Mouse (Mus musculus) midbrain, embryonic 15.5 days (tissue): ENCODE data around the gene Mrps7. TPM values are rescaled to one million over a fixed set of nuclear protein-coding genes. Genes with fewer than 3 reads are reported as not detected.

Source experiments
- ATAC-seq: fragments of 200-750 bp; cut with Nextera tagmentation; replicated peaks from 2 replicates; pipeline ENCODE4 v1.8.0; 2017; ENCODE audit warnings: moderate TSS enrichment
- H3K27ac ChIP-seq: fragments of 300-500 bp; sonication (generic); 2 replicates; pipeline ENCODE4 v1.5.1; 2015; ENCODE audit warnings: mild to moderate bottlenecking, inconsistent platforms
- H3K27me3 ChIP-seq: fragments of 300-500 bp; sonication (generic); replicated peaks from 2 replicates; pipeline ENCODE4 v1.6.1; 2015; ENCODE audit warnings: inconsistent platforms
- H3K36me3 ChIP-seq: fragments of 300-500 bp; sonication (generic); replicated peaks from 2 replicates; pipeline ENCODE4 v1.6.1; 2015; ENCODE audit warnings: inconsistent platforms
- H3K4me1 ChIP-seq: fragments of 300-500 bp; sonication (generic); 2 replicates; pipeline ENCODE4 v1.6.1; 2015; ENCODE audit warnings: inconsistent platforms
- H3K4me2 ChIP-seq: fragments of 300-500 bp; sonication (generic); 2 replicates; pipeline ENCODE4 v1.6.1; 2015; ENCODE audit warnings: inconsistent platforms, mild to moderate bottlenecking, moderate library complexity
- H3K4me3 ChIP-seq: fragments of 300-500 bp; sonication (generic); 2 replicates; pipeline ENCODE4 v1.5.1; 2015; ENCODE audit warnings: mild to moderate bottlenecking, inconsistent platforms
- H3K9ac ChIP-seq: fragments of 300-500 bp; sonication (generic); 2 replicates; pipeline ENCODE4 v1.6.1; 2015; ENCODE audit warnings: mild to moderate bottlenecking, inconsistent platforms
- H3K9me3 ChIP-seq: fragments of 300-500 bp; sonication (generic); 2 replicates; pipeline ENCODE4 v1.6.1; 2016; ENCODE audit warnings: inconsistent platforms
- WGBS: fragments of 180-500 bp; shearing (Covaris S2); methylation state at CpG from one replicate; pipeline ENCODE4 v1.1.7; 2015; ENCODE audit warnings: mixed read lengths; 5-methylcytosine and 5-hydroxymethylcytosine counted together
- polyA plus RNA-seq: library from polyadenylated mRNA; unstranded; fragments of >200 nt; fragmentation: Nextera tagmentation; extraction: Ambion mirVana; gene quantifications from 2 replicates; pipeline ENCODE4 v1.2.1, GENCODE M21; 2015

Mrps7 gene
- polyA plus RNA-seq, 1 experiment from 2014 or later: 70.0 TPM

DNA sequence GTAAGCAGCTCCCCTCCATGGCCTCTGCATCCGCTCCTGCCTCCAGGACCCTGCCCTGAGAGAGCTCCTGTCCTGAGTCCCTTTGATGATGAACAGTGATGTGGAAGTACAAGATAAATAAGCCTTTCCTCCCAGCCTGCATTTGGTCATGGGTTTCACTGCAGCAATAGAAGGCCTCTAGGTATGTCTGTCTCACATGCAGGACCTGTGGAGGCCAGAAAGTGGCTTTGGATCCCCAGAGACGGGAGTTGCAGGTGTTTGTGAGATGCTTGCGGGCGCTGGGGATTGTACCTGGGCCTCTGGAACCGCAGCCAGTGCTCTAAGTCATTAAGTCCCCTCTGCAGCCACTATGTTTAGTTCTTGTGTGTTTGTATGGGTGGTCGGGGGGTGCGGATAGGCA is 16.2 kb downstream of the Mrps7 start:
- no peak for ATAC-seq
- Histone ChIP-seq H3K9me3 (no peaks in the 10 kb centered on the region), H3K27me3 (0 out of 2 replicates have a peak, but pooled peaks cover 3% of the 10 kb centered on the region), H3K4me2 (no peak overlapping the region), H3K27ac (no peak overlapping the region), H3K36me3 (peaks cover 40% of the 10 kb centered on the region), H3K4me3 (no peak overlapping the region), H3K4me1 (no peaks in the 10 kb centered on the region), H3K9ac (no peak overlapping the region)
- 97% methylated on average over 7 of the region's 7 CpGs for WGBS

DNA sequence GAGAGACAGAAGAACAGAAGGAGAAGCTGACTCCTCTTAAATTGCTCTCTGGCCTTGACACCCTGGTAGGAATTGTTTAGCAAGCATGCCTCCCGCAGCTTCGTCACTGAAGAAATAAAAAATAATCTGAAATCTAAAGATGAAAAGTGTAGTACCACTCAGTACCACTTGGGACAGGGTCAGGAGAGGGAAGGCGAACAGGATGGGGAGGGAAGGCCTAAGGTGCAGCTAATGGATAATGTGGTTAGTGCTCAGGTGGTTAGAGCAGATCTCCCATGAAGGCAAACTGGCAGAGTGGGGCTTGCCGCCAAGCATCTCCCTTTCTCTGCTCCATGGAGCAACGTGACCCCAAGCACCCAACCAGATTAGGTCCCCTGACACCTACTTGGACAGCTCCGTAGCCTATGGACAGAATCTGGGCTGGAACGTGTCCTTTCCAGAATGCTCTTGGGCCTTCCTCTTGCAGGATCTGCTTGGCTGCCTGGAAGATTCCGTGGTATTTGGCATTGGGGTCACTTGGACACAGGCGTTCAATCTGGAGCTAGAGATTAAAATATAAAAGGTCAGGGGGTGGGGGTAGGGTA is 19.9 kb downstream of the Mrps7 start:
- H3K27me3 ChIP-seq: no peaks in the 10 kb centered on the region
- peaks cover 9% of the 10 kb centered on the region for H3K4me1 ChIP-seq
- H3K27ac ChIP-seq: no peak overlapping the region
- no peaks in the 10 kb centered on the region for H3K9me3 ChIP-seq
- no peak overlapping the region for H3K9ac ChIP-seq
- no peak overlapping the region for H3K4me3 ChIP-seq
- ATAC-seq: no peak
- peaks cover 30% of the 10 kb centered on the region for H3K36me3 ChIP-seq
- no peak overlapping the region for H3K4me2 ChIP-seq
- WGBS: 73% methylated on average over 9 of the region's 9 CpGs

DNA sequence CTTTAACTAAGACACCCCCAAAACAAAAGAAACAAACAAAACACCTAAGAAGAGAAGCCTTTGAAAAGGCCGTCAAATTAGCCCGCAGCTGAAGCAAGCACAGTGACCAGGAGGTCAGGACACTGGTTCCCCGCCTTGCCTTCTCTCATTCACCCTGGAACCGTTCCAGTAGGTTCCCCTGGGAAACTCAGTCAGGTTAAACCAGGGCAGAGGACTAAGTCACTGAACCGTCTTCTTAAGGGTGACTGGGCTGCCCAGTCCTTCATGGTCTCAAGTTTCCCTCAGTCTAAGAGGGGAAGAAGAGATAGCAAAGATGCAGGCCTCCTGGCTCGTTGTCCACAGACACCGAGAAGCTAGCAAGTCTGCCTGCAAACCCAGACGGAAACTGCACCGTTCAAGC is 22.2 kb downstream of the Mrps7 start:
- H3K4me3 ChIP-seq: no peak overlapping the region
- no peak for ATAC-seq
- no peak overlapping the region for H3K9ac ChIP-seq

DNA sequence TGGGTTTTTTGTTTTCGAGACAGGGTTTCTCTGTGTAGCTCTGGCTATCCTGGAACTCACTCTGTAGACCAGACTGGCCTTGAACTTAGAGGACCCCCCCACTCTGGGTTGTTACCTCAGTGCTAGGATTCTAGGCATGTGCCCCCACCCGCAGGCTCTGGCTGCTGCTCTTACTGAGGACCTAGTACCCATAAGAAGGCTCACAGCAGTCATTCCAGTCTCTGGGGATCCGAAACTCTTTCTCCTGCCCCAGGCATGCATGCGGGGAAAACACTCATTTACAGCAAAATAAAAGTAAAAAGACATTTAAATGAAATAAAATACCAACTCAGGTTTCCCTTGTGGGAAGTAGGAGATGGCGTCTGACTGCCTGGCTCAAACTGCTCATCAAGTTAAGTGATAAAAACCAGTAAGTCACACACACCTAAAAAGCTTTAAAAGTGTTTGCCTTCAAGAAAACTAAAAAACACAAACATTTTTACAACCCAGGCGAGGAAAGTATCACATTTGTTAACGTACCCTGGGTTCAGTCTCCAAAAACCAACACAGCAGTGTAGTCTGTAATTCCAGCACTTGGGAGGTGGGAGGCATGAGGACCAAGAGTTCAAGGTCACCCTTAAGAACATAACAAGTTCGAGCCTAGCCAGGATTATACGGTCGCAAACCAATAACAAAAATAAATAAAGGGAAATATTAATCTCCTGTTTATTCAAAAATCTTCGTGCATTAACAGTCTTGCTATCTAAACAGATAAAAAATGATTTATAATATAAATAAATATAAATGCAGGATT is 23.3 kb downstream of the Mrps7 start:
- 59% methylated on average over 11 of the region's 11 CpGs for WGBS

More for the DNA sequence above, 22.2 kb downstream of the Mrps7 start:
- H3K36me3 ChIP-seq: peaks cover 17% of the 10 kb centered on the region; the same call in 1 of the 2 replicates
- no peak overlapping the region for H3K4me2 ChIP-seq
- no peak overlapping the region for H3K27ac ChIP-seq
- H3K27me3 ChIP-seq: no peaks in the 10 kb centered on the region
- WGBS: 84% methylated on average over 9 of the region's 9 CpGs
- no peaks in the 10 kb centered on the region for H3K9me3 ChIP-seq
- peaks cover 9% of the 10 kb centered on the region for H3K4me1 ChIP-seq

DNA sequence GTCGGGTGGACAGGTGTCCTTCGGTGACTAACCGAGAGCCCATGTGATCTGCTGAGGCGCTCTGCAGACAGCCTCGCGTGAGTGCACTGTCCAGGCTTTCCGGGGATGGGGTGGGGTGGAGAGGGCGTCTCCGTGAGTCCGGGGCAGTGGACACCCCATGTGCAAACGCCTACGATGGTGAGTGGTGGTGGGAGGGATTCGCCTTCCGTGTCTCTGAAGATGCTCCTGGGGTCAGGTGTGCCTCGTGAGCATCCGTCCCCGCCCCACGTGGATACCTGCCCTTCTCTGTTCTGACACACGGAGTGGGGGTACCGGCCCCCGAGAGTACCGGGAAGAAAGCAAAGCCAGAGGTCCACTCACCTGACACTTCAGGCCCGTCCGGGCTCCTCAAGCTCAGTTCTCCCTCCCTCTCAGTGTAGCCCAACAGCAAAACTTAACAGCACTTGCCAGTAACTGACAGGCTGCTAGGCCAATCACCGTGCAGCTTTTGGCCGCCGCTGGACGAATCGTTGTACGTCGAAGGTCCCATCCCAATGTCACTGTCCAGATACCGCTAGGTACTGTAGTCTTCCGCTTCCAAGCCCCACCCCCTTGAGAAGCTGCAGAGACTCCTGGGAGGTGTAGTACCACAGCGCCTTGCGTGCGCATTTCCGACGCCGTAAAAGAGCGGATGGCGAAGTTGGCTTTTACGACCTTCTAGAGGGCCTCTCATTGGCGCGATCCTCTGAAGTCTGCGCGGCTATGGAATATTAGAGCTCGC is 24.2 kb downstream of the Mrps7 start, which contains the start of gene Slc25a19:
TSS of gene Slc25a19 (minus strand) at position 591 of the 760 bp plus-strand sequence.
- WGBS: under 1% methylated on average over 47 of the region's 47 CpGs
- ATAC-seq: peak; percentile 99
- peak within 1 kb of the TSS; percentile 63 for H3K27ac ChIP-seq

More for the DNA sequence above, 23.3 kb downstream of the Mrps7 start:
- peak overlapping the region; percentile 61 for H3K9ac ChIP-seq
- H3K4me2 ChIP-seq: peak overlapping the region; percentile 84
- no peaks in the 10 kb centered on the region for H3K9me3 ChIP-seq
- H3K27ac ChIP-seq: no peak overlapping the region
- H3K36me3 ChIP-seq: peaks cover 12% of the 10 kb centered on the region; the same call in 1 of the 2 replicates
- H3K4me3 ChIP-seq: peak overlapping the region; percentile 71
- peaks cover 9% of the 10 kb centered on the region for H3K4me1 ChIP-seq
- no peak for ATAC-seq
- no peaks in the 10 kb centered on the region for H3K27me3 ChIP-seq

DNA sequence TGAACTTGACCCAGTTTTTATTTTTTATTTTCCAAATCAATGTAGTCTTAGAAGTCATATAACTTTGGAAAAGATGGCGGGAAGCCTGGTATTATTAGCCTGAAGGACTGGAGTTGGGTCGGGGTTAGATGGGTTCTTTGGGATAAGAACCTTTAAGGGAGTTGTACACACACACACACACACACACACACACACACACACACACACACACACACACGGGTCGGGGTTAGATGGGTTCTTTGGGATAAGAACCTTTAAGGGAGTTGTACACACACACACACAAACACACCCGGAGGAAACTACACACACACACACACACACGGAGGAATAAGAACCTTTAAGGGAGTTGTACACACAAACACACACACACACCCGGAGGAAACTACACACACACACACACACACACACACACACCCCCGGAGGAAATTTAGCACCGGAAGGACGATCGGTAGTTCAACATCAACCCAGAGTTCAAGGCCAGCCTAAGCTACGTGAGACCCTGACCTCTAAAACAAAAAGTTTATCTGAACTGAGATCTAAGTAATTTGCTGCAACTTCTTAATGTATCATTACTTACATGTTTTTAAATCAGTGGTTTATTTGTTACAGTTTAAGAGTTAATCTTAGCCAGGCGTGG is 24.9 kb downstream of the Mrps7 start:
- peak; percentile 41 for ATAC-seq
- no peaks in the 10 kb centered on the region for H3K27me3 ChIP-seq
- no peak overlapping the region for H3K9ac ChIP-seq
- H3K4me1 ChIP-seq: peaks cover 9% of the 10 kb centered on the region
- 0 out of 2 replicates have a peak overlapping the region, but pooled peaks have one; percentile 63 for H3K27ac ChIP-seq
- H3K9me3 ChIP-seq: no peaks in the 10 kb centered on the region
- H3K4me3 ChIP-seq: peak overlapping the region; percentile 71
- WGBS: 50% methylated on average over 13 of the region's 13 CpGs
- no peaks in the 10 kb centered on the region for H3K36me3 ChIP-seq
- H3K4me2 ChIP-seq: peak overlapping the region; percentile 84

More for the DNA sequence above, 24.2 kb downstream of the Mrps7 start, which contains the start of gene Slc25a19:
- H3K4me3 ChIP-seq: peak within 1 kb of the TSS; percentile 71
- peaks cover 4% of the 10 kb centered on the region; the same call in 1 of the 2 replicates for H3K36me3 ChIP-seq
- no peaks in the 10 kb centered on the region for H3K27me3 ChIP-seq
- H3K4me1 ChIP-seq: peaks cover 9% of the 10 kb centered on the region
- no peaks in the 10 kb centered on the region for H3K9me3 ChIP-seq
- peak within 1 kb of the TSS; percentile 61 for H3K9ac ChIP-seq
- peak within 1 kb of the TSS; percentile 84 for H3K4me2 ChIP-seq

DNA sequence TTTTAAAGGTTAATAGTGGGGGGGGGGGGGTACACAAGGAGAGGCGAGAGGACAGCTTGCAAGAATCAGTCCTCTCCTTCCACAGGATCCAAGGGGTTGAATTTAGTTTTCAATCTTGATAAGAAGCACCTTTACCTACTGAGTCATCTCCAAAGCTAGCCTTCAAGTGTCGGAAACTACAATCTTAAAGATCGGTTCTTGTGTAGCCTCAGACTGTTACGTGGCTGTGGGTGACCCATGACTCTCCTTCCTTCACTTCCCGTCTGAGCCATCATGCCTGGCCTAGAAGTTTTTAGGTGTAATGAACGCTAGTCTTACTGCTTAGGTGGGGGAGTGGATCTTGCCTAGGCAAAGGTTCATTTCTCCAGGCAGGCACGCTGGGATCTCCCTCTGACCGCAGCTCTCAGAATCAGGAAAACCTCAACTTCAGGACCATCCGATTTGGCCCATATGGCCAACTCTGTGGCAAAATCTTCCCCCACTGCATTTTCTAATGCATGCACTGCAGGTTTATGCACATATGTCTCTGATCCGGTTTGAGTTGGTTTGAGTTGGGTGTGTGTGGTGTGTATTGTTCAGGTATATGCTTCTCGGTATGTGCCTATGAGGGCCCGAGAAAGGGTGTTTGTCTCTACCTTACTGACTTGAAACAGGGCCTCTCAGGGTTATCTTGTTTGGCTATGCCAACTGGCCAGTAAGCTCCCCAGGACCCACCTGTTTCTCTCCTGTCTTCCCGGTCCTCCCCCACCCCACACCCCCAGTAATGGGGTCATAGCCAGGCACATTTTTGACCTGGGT is 26.2 kb downstream of the Mrps7 start:
- Histone ChIP-seq H3K4me1 (peaks cover 9% of the 10 kb centered on the region), H3K9ac (no peak overlapping the region), H3K27ac (no peak overlapping the region), H3K9me3 (no peaks in the 10 kb centered on the region), H3K4me3 (no peak overlapping the region), H3K4me2 (no peak overlapping the region), H3K36me3 (no peaks in the 10 kb centered on the region), H3K27me3 (no peaks in the 10 kb centered on the region)
- WGBS: 85% methylated on average over 13 of the region's 13 CpGs
- ATAC-seq: no peak

DNA sequence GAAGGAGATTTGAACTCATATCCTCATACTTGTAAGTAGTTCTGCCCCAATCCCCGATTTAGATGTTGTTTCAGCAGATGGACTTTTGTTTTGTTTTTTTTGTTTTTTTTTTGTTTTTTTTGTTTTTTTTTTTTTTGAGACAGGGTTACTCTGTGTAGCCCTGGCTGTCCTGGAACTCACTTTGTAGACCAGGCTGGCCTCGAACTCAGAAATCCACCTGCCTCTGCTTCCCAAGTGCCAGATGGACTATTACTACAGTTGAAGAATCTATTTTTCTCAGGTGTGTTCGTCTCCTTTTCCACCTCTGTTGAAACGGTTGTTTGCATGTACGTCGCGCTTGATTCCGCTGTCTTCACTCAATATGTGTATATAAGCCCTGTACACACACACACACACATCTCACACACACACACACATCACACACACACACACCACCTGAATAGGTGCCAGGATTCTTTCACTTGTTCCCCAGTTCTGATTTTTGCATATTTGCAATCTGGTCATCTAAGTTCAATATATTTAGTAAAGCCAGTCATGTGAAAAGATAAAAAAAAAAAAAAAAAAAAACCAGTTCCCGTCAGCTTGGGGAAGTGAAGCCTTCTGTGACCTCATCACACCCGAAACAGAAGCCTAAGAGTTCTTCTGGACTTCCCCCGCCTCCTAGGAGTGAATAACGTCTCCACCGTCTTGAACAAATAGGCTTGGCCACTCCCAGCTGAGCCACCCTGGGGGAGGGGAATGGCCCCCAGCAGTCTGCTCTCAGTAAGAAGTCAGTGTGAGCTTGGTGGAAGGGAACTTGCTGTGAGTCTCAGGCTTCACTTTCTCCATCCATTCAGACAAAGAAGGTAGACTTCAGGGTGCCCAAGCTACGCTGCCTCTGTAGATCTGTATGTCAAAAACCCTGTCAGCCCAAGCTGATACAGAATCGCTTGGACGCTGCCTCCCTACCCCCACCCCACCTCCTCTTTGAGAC is 27.1 kb downstream of the Mrps7 start:
- Histone ChIP-seq H3K36me3 (no peaks in the 10 kb centered on the region), H3K4me2 (no peak overlapping the region), H3K9me3 (no peaks in the 10 kb centered on the region), H3K4me1 (peaks cover 9% of the 10 kb centered on the region), H3K4me3 (no peak overlapping the region), H3K27ac (no peak overlapping the region), H3K27me3 (no peaks in the 10 kb centered on the region), H3K9ac (no peak overlapping the region)
- no peak for ATAC-seq
- WGBS: 50% methylated on average over 16 of the region's 16 CpGs

DNA sequence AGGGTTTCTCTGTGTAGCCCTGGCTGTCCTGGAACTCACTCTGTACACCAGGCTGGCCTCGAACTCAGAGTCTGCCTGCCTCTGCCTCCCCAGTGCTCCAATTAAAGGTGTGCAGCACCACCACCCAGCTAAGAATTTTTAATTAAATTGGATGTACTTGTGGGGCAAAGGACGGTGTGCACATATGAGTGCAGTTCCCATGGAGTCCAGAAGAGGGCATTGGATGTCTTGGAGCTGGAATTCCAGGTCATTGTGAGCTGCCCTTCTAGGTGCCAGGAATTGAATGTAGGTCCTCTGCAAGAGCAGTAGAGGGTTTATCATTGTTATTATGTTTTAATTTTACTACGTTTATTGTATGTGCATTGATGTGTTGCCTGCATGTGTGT is 27.8 kb downstream of the Mrps7 start:
- H3K27me3 ChIP-seq: no peaks in the 10 kb centered on the region
- peaks cover 8% of the 10 kb centered on the region for H3K4me1 ChIP-seq
- no peak overlapping the region for H3K27ac ChIP-seq
- no peak overlapping the region for H3K9ac ChIP-seq
- no peak for ATAC-seq
- H3K9me3 ChIP-seq: no peaks in the 10 kb centered on the region
- H3K36me3 ChIP-seq: no peaks in the 10 kb centered on the region
- no peak overlapping the region for H3K4me2 ChIP-seq
- H3K4me3 ChIP-seq: no peak overlapping the region
- 17% methylated on average over 3 of the region's 3 CpGs for WGBS

DNA sequence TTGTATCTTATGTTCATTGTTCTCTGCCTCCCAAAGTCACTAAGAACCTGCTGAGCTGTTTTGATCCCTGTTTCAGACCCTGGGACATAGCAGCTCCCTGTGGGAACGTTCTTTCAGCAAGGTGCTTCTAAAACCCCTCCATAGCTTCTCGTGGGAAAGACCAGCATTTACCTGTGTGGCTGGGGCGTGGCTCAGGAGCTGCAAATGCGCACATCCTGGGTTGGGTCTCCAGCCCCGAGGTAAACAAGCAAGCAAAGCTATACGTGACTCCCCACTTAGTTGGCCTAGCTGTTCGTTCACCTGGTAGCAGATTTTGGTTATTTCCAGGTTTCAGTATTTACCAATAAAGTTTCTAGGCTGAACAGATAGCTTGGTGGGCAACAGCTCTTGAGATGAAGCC is 28.5 kb downstream of the Mrps7 start:
- Histone ChIP-seq H3K9me3 (no peaks in the 10 kb centered on the region), H3K9ac (no peak overlapping the region), H3K4me2 (no peak overlapping the region), H3K36me3 (no peaks in the 10 kb centered on the region), H3K4me1 (peaks cover under 1% of the 10 kb centered on the region), H3K27me3 (no peaks in the 10 kb centered on the region), H3K4me3 (no peak overlapping the region), H3K27ac (no peak overlapping the region)
- no peak for ATAC-seq
- WGBS: 76% methylated on average over 7 of the region's 7 CpGs
